Mouse (Mus musculus) megakaryocyte, adult 5-6 weeks (primary cell): ENCODE measurements at regions not wholly inside any gene's neighbourhood (a gene's known extent, or its start where the extent isn't known, plus 50 kb on each side); places are given as distances from the start of the nearest gene placed in this dataset.

Source experiments
- ATAC-seq: 2 replicates; pipeline ENCODE4 v1.8.0; 2016; ENCODE audit warnings: mild to moderate bottlenecking, inconsistent platforms; ENCODE audit not compliant: poor library complexity, severe bottlenecking

GRCm38 (mm10) chr15:97464737-97465136 is 217.7 kb upstream of the Amigo2 start:
- no peak for ATAC-seq

DNA sequence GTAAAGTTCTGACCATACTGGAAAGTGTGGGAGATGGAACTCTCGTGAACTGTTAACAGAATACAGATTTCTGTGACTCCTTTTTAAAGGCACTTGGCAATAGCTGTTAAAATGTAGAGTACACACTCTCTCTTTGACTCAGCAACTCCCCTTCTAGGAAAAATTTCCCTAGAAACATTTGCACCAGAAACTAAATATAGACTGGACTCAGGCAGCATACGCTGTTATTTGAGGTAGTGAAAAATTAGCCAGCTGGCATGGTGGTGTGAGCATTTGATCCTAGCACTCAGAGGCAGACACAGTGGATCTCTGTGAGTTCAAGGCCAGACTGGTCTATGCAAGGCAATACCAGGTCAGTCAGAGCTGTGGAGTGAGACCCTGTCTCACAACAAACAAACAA is 215.5 kb upstream of the Amigo2 start:
- no peak for ATAC-seq

DNA sequence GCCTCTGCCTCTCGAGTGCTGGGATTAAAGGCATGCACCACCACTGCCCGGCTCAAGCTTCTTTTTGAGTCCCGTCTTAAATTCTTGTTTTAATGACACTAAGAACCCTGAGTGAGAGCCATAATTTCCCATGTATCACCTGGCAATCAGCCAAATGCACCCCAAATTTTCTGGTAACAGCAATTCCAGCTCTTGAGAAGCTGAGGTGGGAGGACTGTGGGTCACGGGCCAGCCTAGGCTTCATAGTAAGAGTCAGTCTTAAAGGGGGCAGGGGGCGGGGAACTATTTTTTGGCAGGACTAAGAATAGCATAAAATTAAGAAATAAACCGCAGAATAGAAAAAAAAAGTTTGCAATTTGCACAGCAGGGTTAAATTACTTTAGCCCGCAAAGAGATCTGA is 214.9 kb upstream of the Amigo2 start:
- ATAC-seq, result no peak

GRCm38 (mm10) chr15:97461060-97461459 is 214.0 kb upstream of the Amigo2 start:
- ATAC-seq, result no peak

GRCm38 (mm10) chr15:97460360-97460719 is 213.3 kb upstream of the Amigo2 start:
- ATAC-seq, result no peak

DNA sequence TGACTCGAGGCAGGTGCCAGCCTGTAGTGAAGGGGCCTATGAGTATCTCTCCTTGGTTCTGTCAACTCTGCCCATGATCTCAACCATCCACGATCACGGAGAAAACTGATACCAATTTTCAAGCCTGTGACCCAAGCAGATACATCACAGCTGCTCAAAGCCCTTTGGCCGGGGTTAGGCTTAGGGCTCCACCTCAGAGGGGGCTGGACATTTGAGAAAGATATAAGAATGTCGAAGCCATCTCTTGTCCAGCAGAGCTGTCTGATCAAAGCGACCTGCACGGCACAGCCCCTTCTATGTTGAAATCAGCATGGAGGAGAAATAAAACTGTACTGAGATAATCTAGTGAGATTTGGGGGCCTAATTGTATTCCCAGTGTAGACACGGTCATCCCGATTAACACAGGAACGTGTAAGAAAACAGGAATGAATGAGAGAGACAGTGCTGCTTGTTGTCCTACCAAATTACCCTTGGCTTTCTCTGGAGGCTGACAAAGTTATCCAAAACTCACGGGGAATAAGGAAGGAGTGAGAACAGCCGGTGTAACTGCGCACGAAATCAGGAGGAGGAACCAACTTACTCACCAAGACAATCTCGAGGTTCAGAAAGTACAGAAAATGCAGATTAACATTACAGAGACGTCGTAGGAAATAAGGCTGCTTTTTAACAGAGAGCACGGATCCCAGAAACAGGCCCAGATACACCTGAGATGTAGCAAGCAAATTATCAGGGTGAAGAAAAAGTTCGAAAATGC is 212.7 kb upstream of the Amigo2 start:
- ATAC-seq, result no peak

- ATAC-seq, result peak; percentile 31; the same call in 1 of the 2 replicates
Measured at GRCm38 (mm10) chr15:97458748-97459221, 211.7 kb upstream of the Amigo2 start.

DNA sequence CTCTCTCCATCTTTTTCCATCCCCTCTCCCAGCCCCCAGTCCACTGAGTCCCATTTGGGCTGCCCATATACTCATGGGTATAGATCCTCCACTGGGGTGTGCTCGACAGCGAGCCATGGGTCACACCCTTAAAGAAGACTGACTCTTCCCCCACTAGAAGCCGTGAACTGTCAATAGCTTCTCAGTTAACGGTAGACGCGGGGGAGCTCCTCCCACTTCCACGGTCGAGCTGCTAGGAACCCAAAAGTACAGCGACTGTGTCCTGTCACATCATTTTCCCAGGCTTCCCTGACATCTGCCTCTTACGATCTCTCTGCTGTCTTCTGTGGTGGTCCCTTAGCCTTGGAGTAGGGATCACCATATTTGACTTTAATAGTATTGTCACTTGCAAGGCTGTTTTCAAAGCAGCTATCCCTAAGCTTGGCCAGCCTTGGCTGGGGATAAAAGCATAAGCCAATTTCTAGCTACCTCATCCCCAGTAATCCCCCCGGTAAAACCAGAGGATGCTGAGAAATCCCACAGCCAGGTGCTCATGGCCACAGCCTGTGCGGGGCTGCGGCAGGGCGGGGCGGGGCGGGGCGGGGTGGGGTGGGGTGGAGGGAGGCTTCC is 211.2 kb upstream of the Amigo2 start:
- ATAC-seq, result peak; percentile 51

DNA sequence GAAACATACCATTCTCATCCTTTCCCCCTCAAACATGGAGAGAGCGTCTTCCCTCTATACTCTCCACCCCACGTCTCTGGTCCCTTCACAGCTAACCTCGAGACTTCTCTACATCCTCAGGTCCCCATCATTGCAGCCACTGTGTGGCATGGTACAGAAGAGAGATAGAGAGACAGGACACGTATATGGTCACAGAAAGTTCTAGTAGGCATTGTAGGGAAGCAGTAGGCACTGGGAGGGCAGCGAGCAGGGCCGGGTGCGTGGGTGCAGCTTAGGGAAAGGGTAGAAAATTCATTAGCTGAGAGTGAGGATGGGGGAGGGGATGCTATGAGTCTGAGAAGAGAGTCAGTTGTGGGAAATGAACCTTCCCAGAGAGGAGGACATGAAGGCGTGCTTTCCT is 210.4 kb upstream of the Amigo2 start:
- ATAC-seq, result no peak

GRCm38 (mm10) chr15:97456991-97457390 is 209.9 kb upstream of the Amigo2 start:
- ATAC-seq, result no peak

GRCm38 (mm10) chr15:97455672-97456071 is 208.6 kb upstream of the Amigo2 start:
- ATAC-seq, result peak; percentile 41

DNA sequence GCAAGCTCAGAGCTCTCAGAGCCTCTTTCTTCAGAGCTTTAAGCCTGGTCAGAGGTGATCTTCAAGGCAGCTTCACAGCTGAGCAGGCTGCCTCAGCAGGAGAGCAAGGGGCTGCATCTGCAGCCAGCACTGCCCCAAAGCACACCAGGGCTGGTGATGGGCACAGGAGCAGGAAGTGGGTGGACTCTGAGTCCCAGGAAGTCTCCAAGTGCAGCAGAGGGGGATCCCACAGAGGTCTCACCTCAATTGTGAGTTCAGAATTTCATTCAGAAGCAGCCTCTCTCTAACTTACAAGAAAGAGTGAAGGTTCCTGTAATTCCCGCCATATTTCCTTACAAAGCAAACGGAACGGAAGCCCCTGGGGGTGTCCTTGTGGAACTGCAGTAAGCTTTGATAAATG is 202.6 kb upstream of the Amigo2 start:
- peak; percentile 25; the same call in 1 of the 2 replicates for ATAC-seq

- ATAC-seq, result peak; percentile 87
Measured at GRCm38 (mm10) chr15:97449001-97449400, 201.9 kb upstream of the Amigo2 start.

DNA sequence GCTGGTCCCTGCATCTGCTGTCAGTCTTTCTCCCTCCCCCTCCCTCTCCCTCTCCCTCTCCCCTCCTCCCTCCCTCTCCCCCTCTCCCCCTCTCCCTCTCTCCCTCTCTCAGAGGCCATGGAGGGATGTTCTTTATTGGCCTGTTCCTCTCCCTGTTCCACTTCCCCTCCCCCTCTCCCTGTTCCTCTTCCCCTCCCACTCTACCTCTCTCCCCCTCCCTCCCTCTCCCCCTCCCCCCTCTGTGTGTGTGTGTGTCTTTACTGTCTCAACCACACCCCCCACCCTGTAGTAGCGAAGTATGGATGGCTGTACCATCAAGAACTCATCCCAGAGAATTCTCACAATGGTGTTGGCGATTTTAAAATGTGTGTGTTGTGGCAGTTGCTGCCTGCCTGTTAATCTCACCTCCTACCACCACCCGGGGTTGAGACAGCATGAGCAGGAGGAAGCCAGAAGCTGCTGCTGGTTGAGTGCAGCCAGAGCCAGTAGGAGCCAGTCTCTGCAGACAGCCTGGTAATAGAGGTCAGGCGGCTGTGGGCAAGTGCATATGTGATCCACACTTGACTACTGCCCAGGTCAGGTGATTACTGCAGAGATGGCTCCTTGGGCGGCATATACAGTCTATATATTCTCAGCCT is 201.3 kb upstream of the Amigo2 start:
- peak; percentile 49 for ATAC-seq

DNA sequence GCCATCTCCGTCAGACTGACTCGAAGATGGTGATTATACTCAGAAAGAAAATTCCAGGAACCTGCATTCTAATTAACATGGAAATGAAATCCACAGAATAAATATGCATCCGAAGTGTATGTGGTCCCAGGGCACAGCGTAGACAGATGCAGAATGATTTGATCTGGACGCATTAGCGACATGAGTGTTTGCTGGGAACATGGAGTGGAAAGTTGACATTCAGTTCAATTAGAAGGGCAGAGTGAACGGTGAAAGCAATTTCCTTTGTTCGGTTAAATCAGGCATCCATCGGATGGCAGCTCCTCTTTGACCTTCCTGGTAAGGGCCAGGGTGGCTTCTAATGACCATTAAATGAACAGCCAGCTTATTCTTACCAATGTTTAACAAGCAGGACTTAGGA is 199.1 kb upstream of the Amigo2 start:
- no peak for ATAC-seq

DNA sequence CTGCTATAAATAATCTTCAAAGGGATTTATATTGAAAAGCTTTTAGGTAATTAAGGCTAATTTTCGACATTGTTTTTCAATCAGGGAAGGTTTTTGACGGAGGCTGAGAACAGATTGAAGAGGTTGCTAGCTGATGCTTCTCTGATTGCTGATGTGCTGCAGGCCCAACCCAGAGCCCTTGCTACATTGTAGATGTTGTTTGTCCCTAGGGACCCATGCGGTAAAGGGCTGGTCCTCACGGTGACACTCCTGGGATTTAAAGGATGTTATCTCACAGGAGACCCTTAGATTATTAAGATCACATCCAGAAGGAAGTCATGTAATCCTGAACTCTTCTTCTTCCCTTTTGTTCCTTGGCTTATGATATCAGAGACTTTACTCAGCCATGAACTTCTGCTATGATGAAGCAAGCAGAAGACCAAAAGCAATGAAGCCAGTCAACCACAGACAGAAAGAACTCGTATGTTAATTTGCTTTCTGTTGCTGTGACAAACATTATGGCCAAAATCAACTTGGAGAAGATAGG is 191.2 kb upstream of the Amigo2 start:
- ATAC-seq, result no peak
